Mouse (Mus musculus) liver, postnatal 0 days (tissue): ENCODE measurements at regions not wholly inside any gene's neighbourhood (a gene's known extent, or its start where the extent isn't known, plus 50 kb on each side); places are given as distances from the start of the nearest gene placed in this dataset.

Experiments used
- CTCF ChIP-seq: sonication (generic); IDR thresholded peaks from 2 replicates; pipeline ENCODE4 v1.5.1; 2016; ENCODE audit warnings: antibody characterized with exemption, low read depth
- EP300 ChIP-seq: IDR thresholded peaks from 2 replicates; pipeline ENCODE4 v1.6.1; 2016; ENCODE audit warnings: antibody characterized with exemption, low read depth, mild to moderate bottlenecking

DNA sequence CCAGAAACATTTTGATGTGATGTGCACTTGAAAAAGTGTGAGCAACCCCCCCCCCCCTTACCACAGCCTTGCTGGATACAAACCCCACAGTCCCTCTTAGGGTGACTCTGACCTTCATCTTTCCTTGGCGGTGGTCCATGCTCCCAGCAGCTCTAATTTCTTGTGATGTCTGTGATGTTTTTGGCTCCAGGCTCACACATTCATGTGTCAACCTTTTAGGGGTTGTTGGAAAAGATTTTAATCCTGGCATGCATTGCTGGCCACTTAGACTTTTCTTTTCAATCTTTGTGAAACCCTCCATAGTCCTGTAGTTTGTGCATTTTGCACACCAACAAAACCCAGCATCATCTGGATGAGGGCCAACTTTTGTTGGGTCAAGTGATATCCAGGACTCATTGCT, 134.9 kb upstream of the Igfbp3 start:
- TF ChIP-seq CTCF (no peak), EP300 (no peak)
